Comparison of ENCODE assay signal across 9 mouse cellular contexts in the genomic region with DNA sequence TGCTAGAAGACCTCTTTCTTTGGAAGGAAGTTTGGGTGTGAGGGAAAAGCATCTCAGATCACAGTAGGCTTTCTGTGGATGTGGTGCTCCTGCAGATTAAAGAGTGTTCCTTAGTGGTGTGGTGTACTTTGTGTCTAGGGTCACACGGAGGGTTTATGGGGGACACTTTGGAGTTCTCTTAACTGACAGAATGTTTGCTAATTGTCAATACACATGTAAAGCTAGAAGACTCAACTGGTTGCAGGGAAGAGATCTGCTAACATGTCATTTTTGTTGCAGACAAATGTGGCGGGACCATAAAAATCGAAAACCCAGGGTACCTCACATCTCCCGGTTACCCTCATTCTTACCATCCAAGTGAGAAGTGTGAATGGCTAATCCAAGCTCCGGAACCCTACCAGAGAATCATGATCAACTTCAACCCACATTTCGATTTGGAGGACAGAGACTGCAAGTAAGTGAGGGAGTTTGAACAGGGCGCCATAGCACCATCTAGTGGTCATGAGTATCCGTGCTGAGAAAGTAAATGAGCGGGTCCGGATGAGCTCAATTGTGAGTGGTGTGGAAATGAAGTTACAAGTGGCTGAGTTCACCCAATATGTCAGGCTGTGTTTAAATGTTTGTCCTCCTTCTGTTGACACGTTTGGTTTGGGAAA. TPM values are rescaled to one million over a fixed set of nuclear protein-coding genes. Genes with fewer than 3 reads are reported as not detected.
A peak's percentile ranks its signal among the peaks of the same experiment; 100 is the strongest.
DNase-seq lines count a peak whose midpoint lies in the region; ATAC-seq and TF ChIP-seq lines count a peak whose summit lies in the region.
"Had no signal": no experiment of that assay in that cellular context is flagged by ENCODE, and none has a peak within 500 bp of the region (broad histone marks: within the 10 kb centered on the region; RNA-seq: fewer than 3 reads in every experiment).

No protein-coding gene starts in this region.

- intact Hi-C loops in heart, postnatal 36 days (cut with DNase I): loop anchor here (1.0 to 10.0 kb wide), 5 partner anchors 322 to 1172 kb away; partner anchors contain the start of gene Itgb1

- peak overlapping the region; percentile 35 for H3K4me3 ChIP-seq in forebrain, embryonic 16.5 days (replicated peaks; ENCODE audit: low read length)
- H3K4me3 ChIP-seq in lung, embryonic 14.5 days (ENCODE audit: low read depth, low read length): peak overlapping the region; percentile 80
- H3K4me3 ChIP-seq in thymus, adult 2 months (ENCODE audit: control insufficient read depth, insufficient read depth, low read length): no peak overlapping the region
- H3K4me3 ChIP-seq: megakaryocyte, embryonic 14.5 days had no signal

- 10% methylated on average over 11 of the region's 11 CpGs for WGBS in forebrain, embryonic 16.5 days
- 7% methylated on average over 11 of the region's 11 CpGs for WGBS in lung, embryonic 14.5 days
- WGBS in thymus, adult 2 months: 14% methylated on average over 11 of the region's 11 CpGs

- peak; percentile 86 for DNase-seq in ES-CJ7 (ENCODE audit: low read depth, low spot score)
- DNase-seq in cerebellum, adult 11 months: peak; percentile 49
- DNase-seq in heart, postnatal 36 days: peak; percentile 84 to 86
- peak; percentile 78 to 95 for DNase-seq in layer of hippocampus, adult 18-20 months (ENCODE audit: low spot score in 2 of 2)
- peak; percentile 95 for DNase-seq in lung, embryonic 14.5 days
- peak; percentile 57 for DNase-seq in ovary, adult 18-20 months (ENCODE audit: low spot score)
- peak; percentile 84 for DNase-seq in thymus, adult 2 months

- no peak for TF ChIP-seq POLR2A in thymus, adult 2 months (IDR thresholded peaks at IDR 0.05; ENCODE audit: control insufficient read depth, extremely low read depth, insufficient read depth, low read length, poor library complexity)

- peak; percentile 96 for TF ChIP-seq CTCF in lung, embryonic 14.5 days (IDR thresholded peaks at IDR 0.05; ENCODE audit: low read depth)
- no peak for TF ChIP-seq CTCF in thymus, adult 2 months (IDR thresholded peaks at IDR 0.05; ENCODE audit: borderline replicate concordance, control insufficient read depth, extremely low read depth, insufficient read depth, low read length, poor library complexity)

- no peaks in the 10 kb centered on the region for H3K27me3 ChIP-seq in forebrain, embryonic 16.5 days (replicated peaks; ENCODE audit: control insufficient read depth, insufficient read depth, low read length)
- no peaks in the 10 kb centered on the region for H3K27me3 ChIP-seq in lung, embryonic 14.5 days (ENCODE audit: insufficient read depth, low read length)
- no peaks in the 10 kb centered on the region for H3K27me3 ChIP-seq in thymus, adult 2 months (ENCODE audit: control insufficient read depth, insufficient read depth, low read length)

- no peaks in the 10 kb centered on the region for H3K36me3 ChIP-seq in forebrain, embryonic 16.5 days (ENCODE audit: control insufficient read depth, insufficient read depth)
- peaks cover 11% of the 10 kb centered on the region; the same call in 1 of the 2 replicates for H3K36me3 ChIP-seq in lung, embryonic 14.5 days (ENCODE audit: insufficient read depth)
- no peaks in the 10 kb centered on the region for H3K36me3 ChIP-seq in thymus, adult 2 months (ENCODE audit: control insufficient read depth, insufficient read depth, low read length)

- H3K4me1 ChIP-seq in forebrain, embryonic 16.5 days (replicated peaks; ENCODE audit: control insufficient read depth, insufficient read depth, low read length): peaks cover 31% of the 10 kb centered on the region
- H3K4me1 ChIP-seq in lung, embryonic 14.5 days (ENCODE audit: insufficient read depth): peaks cover 10% of the 10 kb centered on the region; the same call in 1 of the 2 replicates
- peaks cover 5% of the 10 kb centered on the region; the same call in 1 of the 2 replicates for H3K4me1 ChIP-seq in thymus, adult 2 months (replicated peaks; ENCODE audit: control insufficient read depth, insufficient read depth, low read length)

- peak overlapping the region; percentile 30; the same call in 1 of the 2 replicates for H3K27ac ChIP-seq in forebrain, embryonic 16.5 days (ENCODE audit: low read length)
- no peak overlapping the region for H3K27ac ChIP-seq in lung, embryonic 14.5 days (ENCODE audit: low read depth)
- H3K27ac ChIP-seq in thymus, adult 2 months (ENCODE audit: control insufficient read depth, insufficient read depth, low read length): no peak overlapping the region

- peak overlapping the region; percentile 49 for H3K4me2 ChIP-seq in forebrain, embryonic 16.5 days (ENCODE audit: low read length)
- peak overlapping the region; percentile 69 for H3K4me2 ChIP-seq in lung, embryonic 14.5 days

- no peaks in the 10 kb centered on the region for H3K9me3 ChIP-seq in forebrain, embryonic 16.5 days (ENCODE audit: control insufficient read depth, low read length)
- no peaks in the 10 kb centered on the region for H3K9me3 ChIP-seq in lung, embryonic 14.5 days (ENCODE audit: low read depth, low read length)
- H3K9me3 ChIP-seq: megakaryocyte, embryonic 14.5 days had no signal

- ATAC-seq in forebrain, embryonic 16.5 days: peak; percentile 26; the same call in 1 of the 2 replicates
- ATAC-seq in lung, embryonic 14.5 days (ENCODE audit: insufficient read depth): no peak

- no peak overlapping the region; the same call in 1 of the 2 replicates for H3K9ac ChIP-seq in forebrain, embryonic 16.5 days (replicated peaks; ENCODE audit: low read depth, low read length)
- H3K9ac ChIP-seq in lung, embryonic 14.5 days: peak overlapping the region; percentile 17; the same call in 1 of the 2 replicates

RNA-seq across cellular contexts. Expression of gene Nrp1, which starts 4.7 kb away (rescaled TPM):
- polyA plus RNA-seq in forebrain, embryonic 16.5 days (2015; fragmentation: Nextera tagmentation; extraction: Ambion mirVana): 143 and 164 TPM in 2 replicates
- total RNA-seq in heart, postnatal 36 days (2021): 100 to 1,000 TPM; 100 to 116 TPM
- total RNA-seq in layer of hippocampus, adult 18-20 months (2021): 10 to 100 TPM; 90.2 to 91.4 TPM
- polyA plus RNA-seq in lung, embryonic 14.5 days (2014; fragmentation: Nextera tagmentation; extraction: Ambion mirVana): 94.3 and 94.8 TPM in 2 replicates
- 18.4 and 18.9 TPM in 2 replicates for polyA plus RNA-seq in thymus, adult 2 months (2012; rRNA removed)
